Mouse (Mus musculus) hindbrain, embryonic 12.5 days (tissue): ENCODE data around the gene Asap2. TPM values are rescaled to one million over a fixed set of nuclear protein-coding genes. Genes with fewer than 3 reads are reported as not detected.

Experiments
- ATAC-seq: fragments of 200-750 bp; cut with Nextera tagmentation; 2 replicates; pipeline ENCODE4 v1.8.0; 2017; ENCODE audit warnings: moderate TSS enrichment; ENCODE audit not compliant: low FRiP score
- H3K27ac ChIP-seq: fragments of 300-500 bp; sonication (generic); 2 replicates; pipeline ENCODE4 v1.5.1; 2016; ENCODE audit warnings: mild to moderate bottlenecking
- H3K27me3 ChIP-seq: fragments of 300-500 bp; sonication (generic); 2 replicates; pipeline ENCODE4 v1.6.1; 2016; ENCODE audit warnings: mild to moderate bottlenecking
- H3K36me3 ChIP-seq: fragments of 300-500 bp; sonication (generic); 2 replicates; pipeline ENCODE4 v1.6.1; 2016; ENCODE audit warnings: mild to moderate bottlenecking
- H3K4me1 ChIP-seq: fragments of 300-500 bp; sonication (generic); 2 replicates; pipeline ENCODE4 v1.6.1; 2016
- H3K4me2 ChIP-seq: fragments of 300-500 bp; sonication (generic); replicated peaks from 2 replicates; pipeline ENCODE4 v1.6.1; 2016; ENCODE audit warnings: mild to moderate bottlenecking
- H3K4me3 ChIP-seq: fragments of 300-500 bp; sonication (generic); 2 replicates; pipeline ENCODE4 v1.5.1; 2016; ENCODE audit warnings: mild to moderate bottlenecking
- H3K9ac ChIP-seq: fragments of 300-500 bp; sonication (generic); 2 replicates; pipeline ENCODE4 v1.6.1; 2016; ENCODE audit warnings: mild to moderate bottlenecking, moderate library complexity
- H3K9me3 ChIP-seq: fragments of 300-500 bp; sonication (generic); replicated peaks from 2 replicates; pipeline ENCODE4 v1.6.1; 2016; ENCODE audit warnings: mild to moderate bottlenecking
- WGBS: fragments of 180-500 bp; shearing (Covaris S2); methylation state at CpG from one replicate; pipeline ENCODE4 v1.1.7; 2016; 5-methylcytosine and 5-hydroxymethylcytosine counted together
- polyA plus RNA-seq: library from polyadenylated mRNA; unstranded; fragments of >200 nt; fragmentation: Nextera tagmentation; extraction: Ambion mirVana; gene quantifications from 2 replicates; pipeline ENCODE4 v1.2.1, GENCODE M21; 2016

Gene Asap2
- polyA plus RNA-seq, 1 experiment from 2014 or later = 18.3 TPM

- Histone ChIP-seq H3K36me3 (peaks cover 39% of the 10 kb centered on the region), H3K27me3 (no peaks in the 10 kb centered on the region), H3K9ac (no peak overlapping the region), H3K4me3 (no peak overlapping the region), H3K4me1 (peaks cover 16% of the 10 kb centered on the region), H3K27ac (no peak overlapping the region), H3K9me3 (no peaks in the 10 kb centered on the region), H3K4me2 (no peak overlapping the region)
- 96% methylated on average over 4 of the region's 4 CpGs for WGBS
- ATAC-seq = no peak
These were observed 215.5 kb downstream of the Asap2 start for GRCm38 (mm10) chr12:21205799-21206198.

- Histone ChIP-seq H3K27ac (no peak overlapping the region), H3K4me3 (no peak overlapping the region), H3K4me2 (no peak overlapping the region), H3K9me3 (no peaks in the 10 kb centered on the region), H3K4me1 (peaks cover 16% of the 10 kb centered on the region), H3K36me3 (peaks cover 39% of the 10 kb centered on the region), H3K9ac (no peak overlapping the region), H3K27me3 (no peaks in the 10 kb centered on the region)
- WGBS = 89% methylated on average over 5 of the region's 5 CpGs
- ATAC-seq = no peak
These were observed 217.2 kb downstream of the Asap2 start for GRCm38 (mm10) chr12:21207422-21207821.

- H3K4me1 ChIP-seq = peaks cover 16% of the 10 kb centered on the region
- WGBS = 90% methylated on average over 11 of the region's 11 CpGs
- no peak overlapping the region for H3K27ac ChIP-seq
- peaks cover 46% of the 10 kb centered on the region for H3K36me3 ChIP-seq
- ATAC-seq = no peak
- no peak overlapping the region for H3K9ac ChIP-seq
- H3K4me2 ChIP-seq = no peak overlapping the region
- no peaks in the 10 kb centered on the region for H3K9me3 ChIP-seq
- no peak overlapping the region for H3K4me3 ChIP-seq
- H3K27me3 ChIP-seq = no peaks in the 10 kb centered on the region
These were observed 218.0 kb downstream of the Asap2 start for GRCm38 (mm10) chr12:21208172-21208795.

GRCm38 (mm10) chr12:21209273-21209672, 219.0 kb downstream of the Asap2 start:
- 83% methylated on average over 10 of the region's 10 CpGs for WGBS
- Histone ChIP-seq H3K27me3 (no peaks in the 10 kb centered on the region), H3K9me3 (no peaks in the 10 kb centered on the region), H3K9ac (no peak overlapping the region), H3K4me1 (peaks cover 9% of the 10 kb centered on the region), H3K4me3 (no peak overlapping the region), H3K4me2 (no peak overlapping the region), H3K36me3 (peaks cover 49% of the 10 kb centered on the region), H3K27ac (no peak overlapping the region)
- ATAC-seq = no peak

GRCm38 (mm10) chr12:21212876-21213275, 222.6 kb downstream of the Asap2 start:
- no peaks in the 10 kb centered on the region for H3K9me3 ChIP-seq
- H3K36me3 ChIP-seq = peaks cover 50% of the 10 kb centered on the region
- H3K4me3 ChIP-seq = no peak overlapping the region
- H3K27ac ChIP-seq = no peak overlapping the region
- ATAC-seq = no peak
- WGBS = 95% methylated on average over 17 of the region's 17 CpGs
- no peak overlapping the region for H3K9ac ChIP-seq
- no peak overlapping the region for H3K4me2 ChIP-seq
- H3K4me1 ChIP-seq = no peaks in the 10 kb centered on the region
- H3K27me3 ChIP-seq = no peaks in the 10 kb centered on the region

- no peak overlapping the region for H3K9ac ChIP-seq
- H3K4me1 ChIP-seq = no peaks in the 10 kb centered on the region
- no peak overlapping the region for H3K4me3 ChIP-seq
- H3K27ac ChIP-seq = no peak overlapping the region
- 92% methylated on average over 8 of the region's 8 CpGs for WGBS
- no peak for ATAC-seq
- no peak overlapping the region for H3K4me2 ChIP-seq
- H3K36me3 ChIP-seq = peaks cover 57% of the 10 kb centered on the region
- no peaks in the 10 kb centered on the region for H3K9me3 ChIP-seq
- no peaks in the 10 kb centered on the region for H3K27me3 ChIP-seq
These were observed 224.4 kb downstream of the Asap2 start for GRCm38 (mm10) chr12:21214551-21215165.

- Histone ChIP-seq H3K4me1 (no peaks in the 10 kb centered on the region), H3K9ac (no peak overlapping the region), H3K27me3 (no peaks in the 10 kb centered on the region), H3K4me3 (no peak overlapping the region), H3K27ac (no peak overlapping the region), H3K4me2 (no peak overlapping the region), H3K9me3 (no peaks in the 10 kb centered on the region), H3K36me3 (peaks cover 70% of the 10 kb centered on the region)
- WGBS = 90% methylated on average over 11 of the region's 11 CpGs
- ATAC-seq = no peak
These were observed 227.7 kb downstream of the Asap2 start for GRCm38 (mm10) chr12:21217776-21218444.

GRCm38 (mm10) chr12:21220596-21220995, 230.3 kb downstream of the Asap2 start:
- Histone ChIP-seq H3K36me3 (peaks cover 69% of the 10 kb centered on the region), H3K4me1 (no peaks in the 10 kb centered on the region), H3K27ac (no peak overlapping the region), H3K27me3 (no peaks in the 10 kb centered on the region), H3K4me2 (no peak overlapping the region), H3K4me3 (no peak overlapping the region), H3K9me3 (no peaks in the 10 kb centered on the region), H3K9ac (no peak overlapping the region)
- no peak for ATAC-seq
- 97% methylated on average over 1 of the region's 1 CpGs for WGBS

GRCm38 (mm10) chr12:21223923-21224322, 233.7 kb downstream of the Asap2 start:
- H3K4me3 ChIP-seq = no peak overlapping the region
- H3K36me3 ChIP-seq = peaks cover 43% of the 10 kb centered on the region
- no peak overlapping the region for H3K27ac ChIP-seq
- H3K27me3 ChIP-seq = no peaks in the 10 kb centered on the region
- 94% methylated on average over 4 of the region's 4 CpGs for WGBS
- ATAC-seq = no peak
- peaks cover 4% of the 10 kb centered on the region for H3K4me1 ChIP-seq
- no peak overlapping the region for H3K9ac ChIP-seq
- no peaks in the 10 kb centered on the region for H3K9me3 ChIP-seq
- no peak overlapping the region for H3K4me2 ChIP-seq

GRCm38 (mm10) chr12:21225358-21225757, 235.1 kb downstream of the Asap2 start:
- no peak overlapping the region for H3K4me3 ChIP-seq
- no peak overlapping the region for H3K4me2 ChIP-seq
- no peaks in the 10 kb centered on the region for H3K9me3 ChIP-seq
- no peak overlapping the region for H3K9ac ChIP-seq
- H3K36me3 ChIP-seq = peaks cover 50% of the 10 kb centered on the region
- WGBS = 77% methylated on average over 8 of the region's 8 CpGs
- no peak for ATAC-seq
- H3K27me3 ChIP-seq = no peaks in the 10 kb centered on the region
- no peak overlapping the region for H3K27ac ChIP-seq
- peaks cover 4% of the 10 kb centered on the region for H3K4me1 ChIP-seq

GRCm38 (mm10) chr12:21226316-21226715, 236.1 kb downstream of the Asap2 start:
- Histone ChIP-seq H3K9ac (no peak overlapping the region), H3K9me3 (no peaks in the 10 kb centered on the region), H3K36me3 (peaks cover 51% of the 10 kb centered on the region), H3K4me3 (no peak overlapping the region), H3K4me2 (no peak overlapping the region), H3K4me1 (peaks cover 4% of the 10 kb centered on the region), H3K27me3 (no peaks in the 10 kb centered on the region), H3K27ac (no peak overlapping the region)
- ATAC-seq = no peak
- WGBS = 88% methylated on average over 9 of the region's 9 CpGs

- Histone ChIP-seq H3K4me3 (no peak overlapping the region), H3K4me1 (peaks cover 4% of the 10 kb centered on the region), H3K9me3 (no peaks in the 10 kb centered on the region), H3K36me3 (peaks cover 50% of the 10 kb centered on the region), H3K27ac (no peak overlapping the region), H3K4me2 (no peak overlapping the region), H3K27me3 (no peaks in the 10 kb centered on the region), H3K9ac (no peak overlapping the region)
- WGBS = 67% methylated on average over 6 of the region's 6 CpGs
- peak; percentile 23; the same call in 1 of the 2 replicates for ATAC-seq
These were observed 237.1 kb downstream of the Asap2 start for GRCm38 (mm10) chr12:21227076-21227980.
